Mouse (Mus musculus): Measurements from ENCODE around the gene Fam43a. TPM values are rescaled to one million over a fixed set of nuclear protein-coding genes. Genes with fewer than 3 reads are reported as not detected.

Fam43a gene
- polyA plus RNA-seq, 1 experiment from 2014 or later, result 5.0 TPM

- DNase-seq, result no peak
- no peak overlapping the region for H3K9ac ChIP-seq
- H3K4me2 ChIP-seq, result no peak overlapping the region
- no peak overlapping the region for H3K27ac ChIP-seq
- no peaks in the 10 kb centered on the region for H3K4me1 ChIP-seq (replicated peaks)
- H3K4me3 ChIP-seq (replicated peaks), result no peak overlapping the region
- 0 out of 2 replicates have a peak, but pooled peaks cover 4% of the 10 kb centered on the region for H3K9me3 ChIP-seq (replicated peaks)
- no peaks in the 10 kb centered on the region for H3K36me3 ChIP-seq
- no peak for ATAC-seq (ENCODE audit: low read depth)
- WGBS (ENCODE audit: insufficient replicate concordance), result 80% methylated on average over 14 of the region's 14 CpGs
- no peaks in the 10 kb centered on the region for H3K27me3 ChIP-seq
Observed at GRCm38 (mm10) chr16:30638586-30638985, 39.1 kb downstream of the Fam43a start.

- no peak for DNase-seq
- no peaks in the 10 kb centered on the region for H3K4me1 ChIP-seq (replicated peaks)
- H3K9me3 ChIP-seq (replicated peaks), result 0 out of 2 replicates have a peak, but pooled peaks cover 4% of the 10 kb centered on the region
- H3K36me3 ChIP-seq, result no peaks in the 10 kb centered on the region
- H3K27ac ChIP-seq, result no peak overlapping the region
- H3K4me2 ChIP-seq, result no peak overlapping the region
- no peak overlapping the region for H3K9ac ChIP-seq
- H3K4me3 ChIP-seq (replicated peaks), result no peak overlapping the region
- no peak for ATAC-seq (ENCODE audit: low read depth)
- H3K27me3 ChIP-seq, result no peaks in the 10 kb centered on the region
- WGBS (ENCODE audit: insufficient replicate concordance), result 66% methylated on average over 2 of the region's 2 CpGs
Observed at GRCm38 (mm10) chr16:30640591-30640990, 41.1 kb downstream of the Fam43a start.

GRCm38 (mm10) chr16:30641408-30641807 lies 41.9 kb downstream of the Fam43a start:
- 74% methylated on average over 4 of the region's 4 CpGs for WGBS (ENCODE audit: insufficient replicate concordance)
- ATAC-seq (ENCODE audit: low read depth) (no peak), DNase-seq (no peak)
- Histone ChIP-seq H3K36me3 (no peaks in the 10 kb centered on the region), H3K27ac (no peak overlapping the region), H3K27me3 (no peaks in the 10 kb centered on the region), H3K4me1 (replicated peaks) (0 out of 2 replicates have a peak, but pooled peaks cover 7% of the 10 kb centered on the region), H3K4me3 (replicated peaks) (no peak overlapping the region), H3K4me2 (no peak overlapping the region), H3K9ac (no peak overlapping the region), H3K9me3 (replicated peaks) (0 out of 2 replicates have a peak, but pooled peaks cover 4% of the 10 kb centered on the region)

DNA sequence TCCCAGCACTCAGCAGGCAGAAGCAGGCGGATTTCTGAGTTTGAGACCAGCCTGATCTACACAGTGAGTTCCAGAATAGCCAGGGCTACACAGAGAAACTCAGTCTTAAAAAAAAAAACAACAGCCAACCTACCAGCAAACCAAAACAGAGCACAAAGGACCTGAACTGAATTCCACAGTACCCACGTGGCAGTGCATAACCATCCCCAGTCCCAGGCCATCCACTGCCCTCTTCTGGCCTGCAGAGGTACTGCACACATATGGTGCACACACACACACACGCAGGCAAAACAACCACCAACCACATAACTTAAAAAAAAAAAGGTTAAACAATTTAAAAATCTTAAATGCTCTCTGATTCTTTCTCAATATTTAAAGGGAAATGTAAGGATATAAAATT lies 42.7 kb downstream of the Fam43a start:
- Histone ChIP-seq H3K9ac (no peak overlapping the region), H3K36me3 (no peaks in the 10 kb centered on the region), H3K4me1 (replicated peaks) (0 out of 2 replicates have a peak, but pooled peaks cover 7% of the 10 kb centered on the region), H3K27me3 (no peaks in the 10 kb centered on the region), H3K9me3 (replicated peaks) (0 out of 2 replicates have a peak, but pooled peaks cover 4% of the 10 kb centered on the region), H3K4me3 (replicated peaks) (no peak overlapping the region), H3K27ac (no peak overlapping the region), H3K4me2 (no peak overlapping the region)
- 66% methylated on average over 3 of the region's 3 CpGs for WGBS (ENCODE audit: insufficient replicate concordance)
- no peak for ATAC-seq (ENCODE audit: low read depth)
- DNase-seq, result no peak

DNA sequence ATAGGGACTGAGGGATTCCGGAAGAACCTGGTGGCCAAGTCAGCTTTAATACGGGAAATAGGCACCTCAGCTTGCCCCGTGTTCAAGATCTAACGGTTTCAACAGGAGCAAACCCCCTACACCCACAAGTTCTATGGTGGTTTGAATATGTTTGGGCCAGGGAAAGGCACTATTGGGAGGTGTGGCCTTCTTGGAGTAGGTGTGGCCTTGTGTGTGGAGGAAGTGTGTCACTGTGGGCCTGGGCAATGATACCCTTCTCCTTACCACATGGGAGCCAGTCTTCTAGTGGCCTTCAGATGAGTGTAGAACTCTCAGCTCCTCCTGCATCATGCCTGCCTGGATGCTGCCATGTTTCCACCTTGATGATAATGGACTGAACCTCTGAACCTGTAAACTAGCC lies 45.5 kb downstream of the Fam43a start:
- WGBS (ENCODE audit: insufficient replicate concordance), result 71% methylated on average over 4 of the region's 4 CpGs
- ATAC-seq (ENCODE audit: low read depth), result no peak

GRCm38 (mm10) chr16:30645841-30646558 lies 46.5 kb downstream of the Fam43a start:
- DNase-seq (no peak), ATAC-seq (ENCODE audit: low read depth) (no peak)
- Histone ChIP-seq H3K4me2 (no peak overlapping the region), H3K9me3 (replicated peaks) (0 out of 2 replicates have a peak, but pooled peaks cover 7% of the 10 kb centered on the region), H3K27me3 (no peaks in the 10 kb centered on the region), H3K27ac (no peak overlapping the region), H3K9ac (no peak overlapping the region), H3K36me3 (no peaks in the 10 kb centered on the region), H3K4me3 (replicated peaks) (no peak overlapping the region), H3K4me1 (replicated peaks) (0 out of 2 replicates have a peak, but pooled peaks cover 7% of the 10 kb centered on the region)
- WGBS (ENCODE audit: insufficient replicate concordance), result 48% methylated on average over 9 of the region's 9 CpGs

More for the DNA sequence above, 45.5 kb downstream of the Fam43a start:
- no peak overlapping the region for H3K4me3 ChIP-seq (replicated peaks)
- H3K27ac ChIP-seq, result no peak overlapping the region
- no peaks in the 10 kb centered on the region for H3K36me3 ChIP-seq
- H3K4me1 ChIP-seq (replicated peaks), result 0 out of 2 replicates have a peak, but pooled peaks cover 7% of the 10 kb centered on the region
- H3K4me2 ChIP-seq, result no peak overlapping the region
- DNase-seq, result no peak
- no peak overlapping the region for H3K9ac ChIP-seq
- H3K27me3 ChIP-seq, result no peaks in the 10 kb centered on the region
- 0 out of 2 replicates have a peak, but pooled peaks cover 7% of the 10 kb centered on the region for H3K9me3 ChIP-seq (replicated peaks)

GRCm38 (mm10) chr16:30646856-30647255 lies 47.3 kb downstream of the Fam43a start:
- ATAC-seq (ENCODE audit: low read depth) (no peak), DNase-seq (no peak)
- Histone ChIP-seq H3K27me3 (no peaks in the 10 kb centered on the region), H3K27ac (no peak overlapping the region), H3K9me3 (replicated peaks) (0 out of 2 replicates have a peak, but pooled peaks cover 7% of the 10 kb centered on the region), H3K4me3 (replicated peaks) (no peak overlapping the region), H3K9ac (no peak overlapping the region), H3K36me3 (no peaks in the 10 kb centered on the region), H3K4me2 (no peak overlapping the region), H3K4me1 (replicated peaks) (0 out of 2 replicates have a peak, but pooled peaks cover 7% of the 10 kb centered on the region)
- 62% methylated on average over 3 of the region's 3 CpGs for WGBS (ENCODE audit: insufficient replicate concordance)

- Histone ChIP-seq H3K9ac (no peak overlapping the region), H3K4me1 (replicated peaks) (0 out of 2 replicates have a peak, but pooled peaks cover under 1% of the 10 kb centered on the region), H3K4me3 (replicated peaks) (no peak overlapping the region), H3K9me3 (replicated peaks) (0 out of 2 replicates have a peak, but pooled peaks cover 3% of the 10 kb centered on the region), H3K4me2 (no peak overlapping the region), H3K36me3 (no peaks in the 10 kb centered on the region), H3K27me3 (no peaks in the 10 kb centered on the region; the same call in 1 of the 2 replicates), H3K27ac (no peak overlapping the region)
- 64% methylated on average over 1 of the region's 1 CpGs for WGBS (ENCODE audit: insufficient replicate concordance)
- no peak for DNase-seq
- ATAC-seq (ENCODE audit: low read depth), result no peak
Observed at GRCm38 (mm10) chr16:30651292-30651691, 51.8 kb downstream of the Fam43a start.

Other genes starting within 250 kb of the Fam43a start
- 7.6 and 8.6 TPM in 2 replicates for gene Atp13a3, start 193.7 kb upstream of the Fam43a start, polyA plus RNA-seq (2015; fragmentation: Nextera tagmentation; extraction: Ambion mirVana)
- gene Tmem44, start 48.9 kb upstream of the Fam43a start, polyA plus RNA-seq (2015; fragmentation: Nextera tagmentation; extraction: Ambion mirVana), result 1.0 and 1.2 TPM in 2 replicates
- 36.9 and 45.8 TPM in 2 replicates for gene Lsg1, start 12.1 kb upstream of the Fam43a start, polyA plus RNA-seq (2015; fragmentation: Nextera tagmentation; extraction: Ambion mirVana)

All from liver, embryonic 13.5 days (tissue).